ENCODE assay signal across 25 mouse cellular contexts in genomic region chr4:46348897-46349296, GRCm38 (mm10). TPM values are rescaled to one million over a fixed set of nuclear protein-coding genes. Genes with fewer than 3 reads are reported as not detected.
"Had no signal": no experiment of that assay in that cellular context is flagged by ENCODE, and none has a peak within 500 bp of the region (broad histone marks: within the 10 kb centered on the region; RNA-seq: fewer than 3 reads in every experiment).

No protein-coding gene starts in this region.

- H3K27ac ChIP-seq: limb, embryonic 13.5 days; liver, embryonic 12.5 days; liver, embryonic 15.5 days; lung, embryonic 15.5 days; midbrain, embryonic 10.5 days; neural tube, embryonic 13.5 days; stomach, embryonic 15.5 days had no signal

- H3K4me2 ChIP-seq: limb, embryonic 13.5 days; liver, embryonic 12.5 days; liver, embryonic 15.5 days; lung, embryonic 15.5 days; neural tube, embryonic 13.5 days; stomach, embryonic 15.5 days had no signal

- H3K9me3 ChIP-seq: limb, embryonic 13.5 days; liver, embryonic 12.5 days; liver, embryonic 15.5 days; lung, embryonic 15.5 days; midbrain, embryonic 10.5 days; neural tube, embryonic 13.5 days; stomach, embryonic 15.5 days had no signal

- H3K9ac ChIP-seq: limb, embryonic 13.5 days; liver, embryonic 12.5 days; liver, embryonic 15.5 days; lung, embryonic 15.5 days; neural tube, embryonic 13.5 days; stomach, embryonic 15.5 days had no signal

- H3K4me3 ChIP-seq: limb, embryonic 13.5 days; liver, embryonic 12.5 days; liver, embryonic 15.5 days; lung, embryonic 15.5 days; megakaryocyte, embryonic 14.5 days; midbrain, embryonic 10.5 days; neural tube, embryonic 13.5 days; stomach, embryonic 15.5 days had no signal

- ATAC-seq: liver, embryonic 12.5 days had no signal

- H3K36me3 ChIP-seq: limb, embryonic 13.5 days; liver, embryonic 12.5 days; liver, embryonic 15.5 days; lung, embryonic 15.5 days; midbrain, embryonic 10.5 days; neural tube, embryonic 13.5 days; stomach, embryonic 15.5 days had no signal

- DNase-seq: kidney, adult 9 months; kidney, postnatal 14 days; kidney, postnatal 4 days; left cerebral cortex, postnatal 4 days; liver; lung, adult 18-20 months; lung, postnatal 10 days; lung, postnatal 36 days; midbrain, embryonic 14.5 days; right cerebral cortex, postnatal 25 days; spleen, adult 18-20 months; thymus, postnatal 25 days had no signal

RNA-seq across cellular contexts. Expression of gene Foxe1, which starts 5.5 kb away (rescaled TPM):
- total RNA-seq: layer of hippocampus, adult 18-20 months; layer of hippocampus, postnatal 14 days; left cerebral cortex, adult 8-10 months; left cerebral cortex, postnatal 14 days; left cerebral cortex, postnatal 4 days had no signal
- polyA plus RNA-seq: kidney, embryonic 16.5 days; limb, embryonic 13.5 days; liver, embryonic 15.5 days; midbrain, embryonic 14.5 days; neural tube, embryonic 13.5 days had no signal
